Mouse (Mus musculus) forebrain, postnatal 0 days (tissue): ENCODE measurements around the gene Creb5. TPM values are rescaled to one million over a fixed set of nuclear protein-coding genes. Genes with fewer than 3 reads are reported as not detected.
A peak's percentile ranks its signal among the peaks of the same experiment; 100 is the strongest.

Experiments
- ATAC-seq: fragments of 200-750 bp; cut with Nextera tagmentation; 2 replicates; pipeline ENCODE4 v1.8.0; 2017; ENCODE audit warnings: mild to moderate bottlenecking, moderate library complexity
- DNase-seq: peaks from one replicate; pipeline ENCODE4 v3.0.0-alpha.2; 2015
- H3K27ac ChIP-seq: fragments of 300-500 bp; sonication (generic); 2 replicates; pipeline ENCODE4 v1.5.1; 2014; ENCODE audit warnings: low read depth, mild to moderate bottlenecking, antibody characterized with exemption, low read length, moderate library complexity, mixed read lengths
- H3K27me3 ChIP-seq: fragments of 300-500 bp; sonication (generic); 2 replicates; pipeline ENCODE4 v1.6.1; 2014; ENCODE audit warnings: mild to moderate bottlenecking, low read length, mixed read lengths; ENCODE audit not compliant: insufficient read depth
- H3K36me3 ChIP-seq: fragments of 300-500 bp; sonication (generic); 2 replicates; pipeline ENCODE4 v1.6.1; 2014; ENCODE audit warnings: mild to moderate bottlenecking, moderate library complexity; ENCODE audit not compliant: insufficient read depth
- H3K4me1 ChIP-seq: fragments of 300-500 bp; sonication (generic); 2 replicates; pipeline ENCODE4 v1.6.1; 2014; ENCODE audit warnings: antibody characterized with exemption; ENCODE audit not compliant: insufficient read depth
- H3K4me2 ChIP-seq: fragments of 300-500 bp; sonication (generic); 2 replicates; pipeline ENCODE4 v1.6.1; 2014; ENCODE audit warnings: low read depth, mild to moderate bottlenecking, moderate library complexity
- H3K4me3 ChIP-seq: fragments of 300-500 bp; sonication (generic); 2 replicates; pipeline ENCODE4 v1.5.1; 2014; ENCODE audit warnings: low read depth, low read length, mixed read lengths
- H3K9ac ChIP-seq: fragments of 300-500 bp; sonication (generic); 2 replicates; pipeline ENCODE4 v1.6.1; 2014; ENCODE audit warnings: mild to moderate bottlenecking
- H3K9me3 ChIP-seq: fragments of 300-500 bp; sonication (generic); 2 replicates; pipeline ENCODE4 v1.6.1; 2016; ENCODE audit warnings: low read length
- CTCF ChIP-seq: sonication (generic); IDR thresholded peaks from 2 replicates; pipeline ENCODE4 v1.5.1; 2016; ENCODE audit warnings: antibody characterized with exemption, control low read depth, low read depth
- WGBS: fragments of 180-500 bp; shearing (Covaris S2); extraction: QIAGEN DNeasy Blood & Tissue Kit; methylation state at CpG from one replicate; pipeline ENCODE4 v1.1.7; 2014; 5-methylcytosine and 5-hydroxymethylcytosine counted together
- polyA plus RNA-seq: library from polyadenylated mRNA; unstranded; fragments of >200 nt; fragmentation: Nextera tagmentation; extraction: Ambion mirVana; gene quantifications from 2 replicates; pipeline ENCODE4 v1.2.1, GENCODE M21; 2015
- total RNA-seq: library from RNA; depleted of rRNA; stranded (reverse); fragments of >200 nt; gene quantifications from 2 replicates; pipeline ENCODE4 v1.2.3, GENCODE M21; 2014

The Creb5 gene
- total and polyA plus RNA-seq, 2 experiments from 2014 or later = 2.4 to 3.2 TPM

DNA sequence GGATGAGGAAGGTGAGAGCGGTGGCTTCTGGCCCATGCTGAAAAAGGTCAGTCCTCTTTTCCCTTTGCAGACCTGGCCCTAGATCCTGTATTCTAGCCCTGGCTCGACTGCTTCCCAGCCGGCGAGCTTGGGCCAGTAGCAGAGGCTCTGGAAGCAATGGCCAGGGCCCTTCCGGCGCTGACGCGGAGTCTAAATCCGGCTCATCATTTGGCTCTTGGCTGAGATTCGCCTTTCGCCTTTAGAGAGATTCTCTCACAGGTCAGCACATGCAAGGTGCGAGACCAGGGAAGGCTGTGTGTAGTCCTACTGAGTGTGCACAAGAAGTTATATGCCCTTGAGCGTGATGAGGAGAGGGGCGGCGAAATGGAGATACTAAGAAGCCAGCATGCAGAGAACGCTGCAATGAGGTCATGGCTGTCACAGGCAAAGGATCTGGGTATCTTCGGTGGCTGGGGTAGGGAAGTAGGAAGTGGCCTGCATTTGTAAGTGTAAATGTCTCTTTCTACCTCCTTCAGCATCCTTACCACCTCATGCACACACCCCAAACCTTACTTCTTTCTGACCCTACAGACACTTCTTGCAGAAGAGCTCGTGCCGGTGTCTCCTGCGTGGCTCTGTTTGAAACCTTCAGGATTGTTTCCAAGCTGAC is 557 bp upstream of the Creb5 start:
- H3K4me1 ChIP-seq = no peaks in the 10 kb centered on the region
- DNase-seq = no peak
- ATAC-seq = no peak
- no peaks in the 10 kb centered on the region for H3K36me3 ChIP-seq
- 9% methylated on average over 20 of the region's 20 CpGs for WGBS
- peaks cover 32% of the 10 kb centered on the region for H3K27me3 ChIP-seq
- peak overlapping the region; percentile 98 for H3K4me2 ChIP-seq
- peak overlapping the region; percentile 47 for H3K4me3 ChIP-seq
- H3K27ac ChIP-seq = no peak overlapping the region
- TF ChIP-seq CTCF = no peak
- H3K9ac ChIP-seq = peak overlapping the region; percentile 40; the same call in 1 of the 2 replicates
- H3K9me3 ChIP-seq = no peaks in the 10 kb centered on the region

DNA sequence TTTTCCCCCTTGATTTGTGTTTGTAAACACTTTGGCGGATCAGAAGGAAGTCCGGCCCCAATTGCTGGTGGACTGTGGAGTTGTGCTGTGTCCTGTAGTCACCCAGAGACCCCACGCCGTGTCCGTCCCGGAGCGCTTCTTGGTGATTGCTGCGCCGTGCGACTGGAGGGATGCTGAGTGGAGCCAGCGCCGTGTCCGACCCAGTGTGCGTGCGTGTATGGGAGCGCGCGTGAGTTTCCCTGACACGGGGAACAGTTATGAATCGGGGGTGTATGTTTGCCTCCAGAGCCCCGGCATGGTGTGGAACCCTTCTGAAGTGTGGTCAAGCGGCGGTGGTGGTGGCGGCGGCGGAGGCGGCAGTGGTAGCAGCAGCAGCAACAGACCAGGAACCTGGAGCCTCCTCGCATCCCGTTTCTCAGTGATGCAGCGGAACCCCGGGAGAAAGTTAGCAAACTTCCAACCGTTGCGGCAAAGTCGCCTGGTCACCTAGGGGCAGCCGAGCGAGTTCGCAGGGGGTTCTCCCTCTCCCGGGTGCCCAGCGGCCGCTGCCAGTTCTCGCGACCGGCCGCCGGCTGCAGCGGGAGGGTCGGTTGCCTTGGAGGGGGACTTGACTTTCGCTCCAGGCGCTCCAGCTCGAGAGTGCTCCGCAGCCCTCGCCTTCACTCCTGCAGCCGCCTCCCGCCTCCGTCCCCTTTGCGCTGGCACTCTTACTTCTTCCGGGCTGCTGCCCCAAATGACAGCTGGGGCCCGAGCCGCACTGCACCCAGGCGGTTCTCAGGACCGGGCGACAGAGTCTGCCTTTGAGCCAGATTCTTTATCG is 702 bp downstream of the Creb5 start:
- no peak overlapping the region for H3K27ac ChIP-seq
- TF ChIP-seq CTCF = no peak
- DNase-seq (no peak), ATAC-seq (peak; percentile 53)
- peaks cover 32% of the 10 kb centered on the region for H3K27me3 ChIP-seq
- H3K9me3 ChIP-seq = no peaks in the 10 kb centered on the region
- H3K36me3 ChIP-seq = no peaks in the 10 kb centered on the region
- peak overlapping the region; percentile 47 for H3K4me3 ChIP-seq
- H3K4me2 ChIP-seq = peak overlapping the region; percentile 98
- no peaks in the 10 kb centered on the region for H3K4me1 ChIP-seq
- under 1% methylated on average over 63 of the region's 63 CpGs for WGBS
- peak overlapping the region; percentile 40 for H3K9ac ChIP-seq

DNA sequence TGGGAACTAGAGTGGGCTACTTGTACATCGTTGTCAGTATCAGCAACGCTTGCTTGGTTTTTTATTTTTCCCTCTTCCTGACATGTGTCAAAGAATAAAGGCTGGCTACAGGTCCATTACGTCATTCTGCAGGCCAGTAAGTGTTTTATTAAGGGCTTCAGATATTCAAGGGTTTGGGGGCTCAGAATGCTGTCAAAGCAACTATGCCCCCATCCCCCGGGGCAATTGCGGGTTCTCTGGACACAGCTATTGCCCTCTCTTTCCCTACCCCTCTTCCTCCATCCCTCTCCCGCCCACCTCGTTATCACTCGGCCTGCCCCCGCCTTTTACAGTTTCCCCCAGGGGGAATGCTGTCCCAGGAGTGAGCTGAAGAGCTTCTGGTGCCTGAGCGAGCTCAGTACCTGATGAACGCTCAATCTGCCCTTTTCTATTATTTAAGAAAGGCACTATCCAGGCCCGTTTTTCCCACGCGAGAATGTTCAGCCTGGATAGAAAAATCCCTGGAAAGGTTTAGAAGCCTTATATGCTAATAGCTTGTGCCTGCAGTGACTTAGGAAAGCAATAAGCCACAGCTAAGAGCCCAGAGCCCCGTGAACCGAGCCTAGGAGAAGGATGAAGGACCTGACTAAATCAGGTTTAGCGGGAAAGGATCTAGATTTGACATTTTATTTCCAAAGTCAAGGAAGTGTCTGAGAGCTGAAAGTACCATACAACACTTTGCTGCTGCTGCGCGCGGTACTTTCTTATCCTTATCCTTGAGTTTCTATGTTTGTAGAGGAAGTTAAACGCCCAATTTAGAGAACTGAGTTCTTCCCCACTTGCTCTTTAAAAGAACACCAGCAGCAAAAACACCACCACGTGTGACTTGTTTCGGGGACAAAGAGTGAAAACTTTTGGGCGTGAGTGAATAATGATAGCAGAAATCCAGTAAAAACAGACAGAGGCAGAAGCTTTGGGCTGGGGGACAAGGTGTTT is 1.8 kb downstream of the Creb5 start:
- TF ChIP-seq CTCF = no peak
- Histone ChIP-seq H3K27me3 (peaks cover 32% of the 10 kb centered on the region), H3K9me3 (no peaks in the 10 kb centered on the region), H3K36me3 (no peaks in the 10 kb centered on the region), H3K4me3 (peak overlapping the region; percentile 47), H3K27ac (no peak overlapping the region), H3K4me1 (no peaks in the 10 kb centered on the region), H3K9ac (0 out of 2 replicates have a peak overlapping the region, but pooled peaks have one; percentile 7), H3K4me2 (peak overlapping the region; percentile 98)
- DNase-seq (no peak), ATAC-seq (no peak)
- 2% methylated on average over 24 of the region's 24 CpGs for WGBS

DNA sequence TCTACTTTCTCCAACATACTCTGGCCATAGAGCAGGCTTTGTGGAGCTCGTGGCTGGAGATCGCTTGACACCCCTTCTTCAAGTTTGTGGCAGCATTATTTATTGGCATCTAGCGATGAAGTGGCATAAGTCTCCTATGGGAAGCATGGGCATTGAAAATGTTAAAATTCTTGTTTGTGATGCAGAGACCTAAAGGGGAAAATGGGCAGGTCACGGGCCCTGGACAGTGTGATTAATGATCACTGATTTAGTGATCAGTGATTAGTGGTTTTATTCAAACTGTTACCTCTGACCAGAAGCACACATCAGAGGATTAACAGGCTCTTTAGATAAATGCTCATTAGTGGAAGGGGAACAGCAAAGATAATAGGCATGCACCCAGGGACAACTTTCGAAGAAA is 2.6 kb downstream of the Creb5 start:
- H3K36me3 ChIP-seq = no peaks in the 10 kb centered on the region
- no peak for TF ChIP-seq CTCF
- ATAC-seq (no peak), DNase-seq (no peak)
- no peak overlapping the region for H3K9ac ChIP-seq
- H3K4me3 ChIP-seq = no peak overlapping the region
- WGBS = 9% methylated on average over 5 of the region's 5 CpGs
- no peaks in the 10 kb centered on the region for H3K9me3 ChIP-seq
- no peak overlapping the region for H3K27ac ChIP-seq
- H3K4me1 ChIP-seq = no peaks in the 10 kb centered on the region
- H3K4me2 ChIP-seq = peak overlapping the region; percentile 98; the same call in 1 of the 2 replicates
- peaks cover 32% of the 10 kb centered on the region for H3K27me3 ChIP-seq

DNA sequence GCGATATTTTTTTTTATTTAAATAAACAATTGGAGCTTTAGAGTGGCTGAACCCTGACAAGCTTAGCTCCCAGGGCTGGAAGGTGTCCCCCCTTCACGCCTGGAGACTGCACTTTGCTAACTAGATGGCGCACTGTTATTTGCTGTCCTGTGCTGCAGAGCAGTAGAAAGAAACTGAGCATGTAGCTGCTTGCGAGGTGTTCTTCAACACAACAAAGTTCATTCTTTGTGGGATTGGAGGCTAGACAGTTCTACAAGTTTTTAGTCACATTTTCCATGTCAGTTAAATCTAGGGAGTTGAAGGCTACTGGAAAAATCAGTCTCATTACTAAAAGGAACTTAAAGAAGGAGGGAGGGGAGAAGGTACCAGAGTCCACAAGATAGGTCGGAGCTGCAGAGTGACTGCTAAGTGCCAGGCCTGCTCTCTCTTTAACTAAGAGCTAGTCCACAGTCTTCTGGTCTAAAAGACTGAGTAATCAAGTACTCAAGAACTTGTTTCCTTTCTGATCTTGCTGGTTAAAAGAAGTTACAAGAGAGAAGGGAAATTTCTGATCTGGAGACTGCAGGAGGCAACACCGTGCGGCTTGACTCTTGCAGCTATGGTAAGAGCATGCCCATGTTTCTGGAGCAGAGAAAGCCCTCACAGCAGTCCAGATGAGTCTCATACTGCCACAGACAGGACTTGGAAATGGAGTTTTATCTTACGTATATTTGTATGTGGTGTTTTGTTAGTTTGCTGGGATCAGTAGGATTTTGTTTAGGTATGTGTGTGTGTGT is 3.3 kb downstream of the Creb5 start:
- no peak overlapping the region for H3K4me3 ChIP-seq
- H3K36me3 ChIP-seq = no peaks in the 10 kb centered on the region
- H3K27me3 ChIP-seq = peaks cover 32% of the 10 kb centered on the region
- TF ChIP-seq CTCF = peak; percentile 55
- H3K4me2 ChIP-seq = no peak overlapping the region
- H3K9ac ChIP-seq = no peak overlapping the region
- no peak overlapping the region for H3K27ac ChIP-seq
- ATAC-seq (no peak), DNase-seq (no peak)
- no peaks in the 10 kb centered on the region for H3K4me1 ChIP-seq
- 28% methylated on average over 8 of the region's 8 CpGs for WGBS
- H3K9me3 ChIP-seq = no peaks in the 10 kb centered on the region

DNA sequence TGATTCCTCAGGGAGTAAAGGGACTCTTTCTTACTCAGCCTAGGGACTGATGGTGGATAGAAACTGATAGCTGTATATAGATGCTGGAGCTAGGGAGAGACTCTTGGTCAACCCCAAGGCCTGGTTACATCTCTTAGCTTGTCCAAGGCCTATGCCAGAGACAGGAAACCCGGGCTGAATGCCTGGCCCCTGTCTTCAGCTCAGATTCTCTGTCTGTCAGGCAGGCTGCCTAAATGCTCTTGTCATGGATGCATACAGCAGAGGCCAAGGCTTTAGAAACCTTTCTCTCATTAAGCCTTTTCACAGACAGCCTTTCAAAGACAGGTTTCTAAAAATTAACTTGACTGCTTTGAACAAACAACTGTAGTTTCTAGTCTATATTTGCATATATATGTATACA is 5.9 kb downstream of the Creb5 start:
- Histone ChIP-seq H3K9me3 (no peaks in the 10 kb centered on the region), H3K4me1 (no peaks in the 10 kb centered on the region), H3K36me3 (no peaks in the 10 kb centered on the region), H3K9ac (no peak overlapping the region), H3K4me2 (no peak overlapping the region), H3K4me3 (no peak overlapping the region), H3K27ac (no peak overlapping the region), H3K27me3 (peaks cover 22% of the 10 kb centered on the region)
- ATAC-seq (0 out of 2 replicates have a peak, but pooled peaks have one; percentile 29), DNase-seq (no peak)
- TF ChIP-seq CTCF = no peak
- 26% methylated on average over 1 of the region's 1 CpGs for WGBS
